Mouse (Mus musculus) myocyte (in vitro differentiated cells): ENCODE data around the gene Nap1l4.

Experiments
- CEBPB ChIP-seq: IDR thresholded peaks from 2 replicates; pipeline ENCODE4 v1.6.1; 2011; ENCODE audit warnings: mild to moderate bottlenecking, moderate library complexity; ENCODE audit not compliant: poor library complexity, insufficient read depth, severe bottlenecking
- E2F4 ChIP-seq: IDR thresholded peaks from one replicate; pipeline ENCODE4 v1.6.1; 2011; ENCODE audit warnings: mild to moderate bottlenecking, control low read depth, moderate library complexity; ENCODE audit not compliant: insufficient read depth
- MYOD1 ChIP-seq, 3 experiments: IDR thresholded peaks; one replicate each; pipeline ENCODE4 v1.6.1; 2011; ENCODE audit warnings: control low read depth in 2 of 3, low read depth in 2 of 3, mild to moderate bottlenecking in 2 of 3, moderate library complexity in 1 of 3; ENCODE audit not compliant: insufficient read length in 2 of 3, control insufficient read depth in 1 of 3
- POLR2A ChIP-seq: IDR thresholded peaks from one replicate; pipeline ENCODE4 v1.6.1; 2011; ENCODE audit warnings: low read depth, mild to moderate bottlenecking, control low read depth, moderate library complexity; ENCODE audit not compliant: insufficient read length
- USF1 ChIP-seq: IDR thresholded peaks from one replicate; pipeline ENCODE4 v1.6.1; 2011; ENCODE audit warnings: low read depth, mild to moderate bottlenecking, control low read depth, moderate library complexity

GRCm38 (mm10) chr7:143556964-143557610, 8.2 kb upstream of the Nap1l4 start:
- no peak for TF ChIP-seq POLR2A
- no peak for TF ChIP-seq CEBPB
- no peak for TF ChIP-seq USF1
- no peak for TF ChIP-seq E2F4
- TF ChIP-seq MYOD1 (IDR thresholded peaks at IDR 0.05; ENCODE audit: control insufficient read depth in 1 of 3, insufficient read length in 2 of 3, low read depth in 2 of 3), result peak in 2 of 3 experiments; percentile 70
